Mouse (Mus musculus): ENCODE data around the gene Racgap1.

DNA sequence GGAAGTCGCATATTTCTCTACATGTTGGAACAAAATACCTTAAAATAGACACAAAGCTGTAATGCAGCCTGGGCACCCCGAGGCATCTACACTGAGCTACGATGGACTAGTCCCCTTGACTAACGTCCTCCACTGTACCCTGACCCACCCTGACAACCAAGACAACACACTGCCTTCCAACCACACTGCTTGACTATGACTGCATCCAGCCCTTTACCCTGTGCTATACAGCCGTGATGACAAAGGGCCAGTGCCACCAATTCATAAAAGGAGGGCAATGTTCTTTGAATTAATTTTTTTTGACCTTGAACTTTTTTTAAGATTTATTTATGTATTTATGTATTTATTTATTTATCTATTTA lies 13.4 kb downstream of the Racgap1 start:
- TF ChIP-seq CTCF (IDR thresholded peaks at IDR 0.05; ENCODE audit: low read depth) (no peak), EP300 (optimal IDR thresholded peaks at IDR 0.05) (no peak)
